Comparison of ENCODE assay signal across 18 mouse cellular contexts in the genomic region with DNA sequence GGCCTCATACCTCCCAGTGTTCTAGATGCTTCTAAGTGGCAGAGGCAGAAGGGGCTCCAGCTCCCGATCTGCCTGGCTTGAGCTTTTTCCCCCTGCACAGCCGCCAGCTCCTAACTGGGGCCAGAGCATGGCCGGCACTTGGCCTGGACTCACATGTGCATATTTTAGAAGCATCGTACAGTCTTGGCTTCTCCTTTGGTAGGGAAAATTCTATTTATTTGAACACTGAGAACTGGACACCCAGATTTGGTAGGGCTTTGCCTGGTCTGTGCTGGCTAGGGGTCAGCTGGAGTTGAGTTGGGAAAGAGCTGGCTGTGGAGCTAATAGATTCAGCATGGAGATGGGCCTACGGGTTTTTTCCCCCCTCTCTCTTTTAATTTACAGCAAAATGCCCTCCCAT.
DNase-seq lines count a peak whose midpoint lies in the region; ATAC-seq lines count a peak whose summit lies in the region.
"Had no signal": no experiment of that assay in that cellular context is flagged by ENCODE, and none has a peak within 500 bp of the region (broad histone marks: within the 10 kb centered on the region; RNA-seq: fewer than 3 reads in every experiment).

No protein-coding gene starts in this region.

- H3K9ac ChIP-seq in embryonic facial prominence, embryonic 14.5 days (ENCODE audit: low read depth, low read length), result no peak overlapping the region
- H3K9ac ChIP-seq: embryonic facial prominence, embryonic 13.5 days; limb, embryonic 12.5 days; neural tube, embryonic 12.5 days; stomach, embryonic 15.5 days had no signal

- no peak overlapping the region for H3K4me2 ChIP-seq in embryonic facial prominence, embryonic 14.5 days (ENCODE audit: low read depth, low read length)
- H3K4me2 ChIP-seq: embryonic facial prominence, embryonic 13.5 days; limb, embryonic 12.5 days; neural tube, embryonic 12.5 days; stomach, embryonic 15.5 days had no signal

- H3K27ac ChIP-seq in embryonic facial prominence, embryonic 14.5 days (replicated peaks; ENCODE audit: low read depth, low read length), result no peak overlapping the region
- no peak overlapping the region for H3K27ac ChIP-seq in embryonic facial prominence, embryonic 10.5 days (replicated peaks)
- H3K27ac ChIP-seq: embryonic facial prominence, embryonic 13.5 days; limb, embryonic 12.5 days; neural tube, embryonic 12.5 days; stomach, embryonic 15.5 days had no signal

- 70% methylated on average over 5 of the region's 5 CpGs for WGBS in embryonic facial prominence, embryonic 14.5 days
- 84% methylated on average over 5 of the region's 5 CpGs for WGBS in embryonic facial prominence, embryonic 10.5 days

- no peaks in the 10 kb centered on the region for H3K36me3 ChIP-seq in embryonic facial prominence, embryonic 14.5 days (ENCODE audit: control insufficient read depth, insufficient read depth, low read length)
- H3K36me3 ChIP-seq in embryonic facial prominence, embryonic 10.5 days (replicated peaks), result no peaks in the 10 kb centered on the region
- H3K36me3 ChIP-seq: embryonic facial prominence, embryonic 13.5 days; limb, embryonic 12.5 days; neural tube, embryonic 12.5 days; stomach, embryonic 15.5 days had no signal

- 0 out of 2 replicates have a peak, but pooled peaks have one; percentile 62 for ATAC-seq in embryonic facial prominence, embryonic 14.5 days (ENCODE audit: low read depth)

- no peaks in the 10 kb centered on the region for H3K4me1 ChIP-seq in embryonic facial prominence, embryonic 14.5 days (ENCODE audit: control insufficient read depth, insufficient read depth, low read length)
- H3K4me1 ChIP-seq in embryonic facial prominence, embryonic 10.5 days, result no peaks in the 10 kb centered on the region
- H3K4me1 ChIP-seq: megakaryocyte, embryonic 14.5 days; neural tube, embryonic 12.5 days; stomach, embryonic 15.5 days had no signal

- DNase-seq in embryonic facial prominence, embryonic 14.5 days (ENCODE audit: low spot score), result peak; percentile 23
- DNase-seq in embryonic facial prominence, embryonic 10.5 days (ENCODE audit: low spot score), result no peak
- DNase-seq in urinary bladder, postnatal 14 days (ENCODE audit: low spot score), result peak; percentile 3
- no peak for DNase-seq in urinary bladder, postnatal 4 days (ENCODE audit: low spot score in 2 of 2)
- DNase-seq in heart, postnatal 36 days, result peak; percentile 19 to 33
- DNase-seq in adipocyte (ENCODE audit: low spot score), result no peak
- no peak for DNase-seq in right cerebral cortex, adult 2 months (ENCODE audit: low spot score in 2 of 2)
- DNase-seq in kidney, adult 8-10 months, result no peak
- DNase-seq: cerebellum, adult 11-12 months; kidney, adult 9 months; kidney, postnatal 4 days; spleen, adult 18-20 months; thymus, postnatal 14 days had no signal

- intact Hi-C loops in heart, postnatal 36 days (cut with DNase I), result no loop called here

- no peaks in the 10 kb centered on the region for H3K9me3 ChIP-seq in embryonic facial prominence, embryonic 14.5 days (ENCODE audit: control insufficient read depth, low read length)
- no peaks in the 10 kb centered on the region for H3K9me3 ChIP-seq in embryonic facial prominence, embryonic 10.5 days
- H3K9me3 ChIP-seq: embryonic facial prominence, embryonic 13.5 days; limb, embryonic 12.5 days; neural tube, embryonic 12.5 days; stomach, embryonic 15.5 days had no signal

- H3K4me3 ChIP-seq in embryonic facial prominence, embryonic 14.5 days (ENCODE audit: low read depth, low read length), result no peak overlapping the region
- no peak overlapping the region for H3K4me3 ChIP-seq in embryonic facial prominence, embryonic 10.5 days
- H3K4me3 ChIP-seq: embryonic facial prominence, embryonic 13.5 days; limb, embryonic 12.5 days; megakaryocyte, embryonic 14.5 days; neural tube, embryonic 12.5 days; stomach, embryonic 15.5 days had no signal

- no peaks in the 10 kb centered on the region for H3K27me3 ChIP-seq in embryonic facial prominence, embryonic 14.5 days (replicated peaks; ENCODE audit: control insufficient read depth, insufficient read depth, low read length)
- no peaks in the 10 kb centered on the region for H3K27me3 ChIP-seq in embryonic facial prominence, embryonic 10.5 days (replicated peaks; ENCODE audit: low read depth, poor library complexity, severe bottlenecking)
- H3K27me3 ChIP-seq: megakaryocyte, embryonic 14.5 days; neural tube, embryonic 12.5 days; stomach, embryonic 15.5 days had no signal

Comparison
In these comparisons a context has a peak if more than half of its experiments do, and no peak if none do; other contexts are left out.
1. DNase-seq: peak in embryonic facial prominence, embryonic 14.5 days (single experiment), urinary bladder, postnatal 14 days (single experiment) and heart, postnatal 36 days (2 of 2); none in embryonic facial prominence, embryonic 10.5 days (single experiment), urinary bladder, postnatal 4 days (0 of 2), adipocyte (single experiment), right cerebral cortex, adult 2 months (0 of 2) and kidney, adult 8-10 months (0 of 2).